18 mouse cellular contexts compared by ENCODE assay signal in genomic region chr14:11678201-11678600, GRCm38 (mm10).
A peak's percentile ranks its signal among the peaks of the same experiment; 100 is the strongest.
DNase-seq lines count a peak whose midpoint lies in the region; ATAC-seq lines count a peak whose summit lies in the region.
"Had no signal": no experiment of that assay in that cellular context is flagged by ENCODE, and none has a peak within 500 bp of the region (broad histone marks: within the 10 kb centered on the region; RNA-seq: fewer than 3 reads in every experiment).

No protein-coding gene starts in this region.

- DNase-seq in frontal cortex, postnatal 10 days (ENCODE audit: low spot score in 2 of 2), result no peak
- DNase-seq in Muller cell, postnatal 12 days (ENCODE audit: inconsistent ontology term), result peak; percentile 42
- peak; percentile 3 for DNase-seq in NIH3T3 (ENCODE audit: low read depth)
- no peak for DNase-seq in thymus, postnatal 10 days (ENCODE audit: low spot score in 2 of 2)
- DNase-seq: adrenal gland, adult 2 months; adrenal gland, postnatal 10 days; adrenal gland, postnatal 25 days; cerebellum, adult 11 months; cerebellum, adult 18-20 months; cerebellum, adult 8-10 months; cerebellum, adult 9-11 months; cerebellum, postnatal 14 days; cerebellum, postnatal 36 days; embryo, embryonic 11 days had no signal

- ATAC-seq in frontal cortex, adult (ENCODE audit: low TSS enrichment), result peak; percentile 62
- no peak for ATAC-seq in cerebellum, adult (ENCODE audit: insufficient number of reproducible peaks, low FRiP score, low TSS enrichment)
- ATAC-seq: forebrain, embryonic 13.5 days; forebrain, embryonic 15.5 days had no signal

Comparison
In these comparisons a context has a peak if more than half of its experiments do, and no peak if none do; other contexts are left out.
1. DNase-seq: peak in Muller cell, postnatal 12 days (single experiment) and NIH3T3 (single experiment); none in frontal cortex, postnatal 10 days (0 of 2) and thymus, postnatal 10 days (0 of 2).